Mouse (Mus musculus) 3134 (cell line): ENCODE measurements around the gene Ndufc1.
"Not testable (repeated sequence)": the region's sequence is repeated elsewhere in the genome, so short reads cannot be mapped to it uniquely, and the experiment has no call there.

Experiments used
- DNase-seq: peaks from one replicate; pipeline ENCODE4 v3.0.0-alpha.2; 2011; ENCODE audit warnings: low spot score; ENCODE audit not compliant: insufficient read length; ENCODE audit errors: extremely low read depth

Gene Ndufc1

DNA sequence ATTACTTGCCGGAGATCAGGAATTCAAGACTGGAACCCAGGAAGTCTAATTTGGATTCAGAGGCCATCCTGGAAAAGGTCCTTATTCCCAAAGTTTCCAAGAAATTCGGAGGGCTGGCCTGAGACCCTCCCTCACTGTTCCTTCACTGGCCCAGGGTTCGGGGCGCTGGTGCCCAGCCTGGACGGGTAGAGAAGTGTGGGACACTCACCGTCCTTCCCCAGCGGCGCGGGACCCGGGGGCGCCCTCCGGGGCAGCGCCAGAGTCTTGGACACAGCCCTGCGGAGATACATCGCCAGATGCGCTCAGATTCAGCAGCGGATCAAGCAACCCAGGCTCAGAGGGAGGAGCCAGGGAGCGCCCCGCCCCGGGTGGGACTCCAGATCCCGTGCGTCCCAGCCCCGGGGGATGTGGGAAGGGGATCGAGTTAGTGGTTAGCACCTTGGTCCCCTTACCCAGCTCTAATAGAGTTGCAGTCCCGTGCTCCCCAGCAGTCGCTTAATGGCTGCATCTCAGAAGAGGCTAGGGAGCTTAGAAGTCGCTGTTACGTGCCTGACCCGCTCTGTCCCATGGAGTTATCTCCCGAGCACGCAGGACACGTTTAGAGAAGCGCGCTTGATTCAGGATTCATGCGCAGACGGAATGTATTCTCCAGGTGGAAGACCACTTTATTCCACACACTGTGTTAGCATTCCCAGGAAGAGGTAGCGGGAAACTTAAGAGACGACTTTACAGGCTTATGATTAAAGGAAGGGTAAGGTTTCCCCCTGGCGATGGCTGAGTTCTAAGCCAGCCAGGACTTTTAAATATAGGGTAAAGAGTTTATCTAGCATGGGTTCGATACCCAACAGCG is 12.3 kb downstream of the Ndufc1 start, which contains the start of gene Mgarp:
Mgarp (minus strand) TSS at position 520 of the 850 bp plus-strand sequence.
- DNase-seq = no peak

- no peak for DNase-seq
Observed at GRCm38 (mm10) chr3:51395461-51396145, 13.2 kb downstream of the Ndufc1 start.

GRCm38 (mm10) chr3:51394881-51395280 is 13.9 kb downstream of the Ndufc1 start:
- DNase-seq = no peak

DNA sequence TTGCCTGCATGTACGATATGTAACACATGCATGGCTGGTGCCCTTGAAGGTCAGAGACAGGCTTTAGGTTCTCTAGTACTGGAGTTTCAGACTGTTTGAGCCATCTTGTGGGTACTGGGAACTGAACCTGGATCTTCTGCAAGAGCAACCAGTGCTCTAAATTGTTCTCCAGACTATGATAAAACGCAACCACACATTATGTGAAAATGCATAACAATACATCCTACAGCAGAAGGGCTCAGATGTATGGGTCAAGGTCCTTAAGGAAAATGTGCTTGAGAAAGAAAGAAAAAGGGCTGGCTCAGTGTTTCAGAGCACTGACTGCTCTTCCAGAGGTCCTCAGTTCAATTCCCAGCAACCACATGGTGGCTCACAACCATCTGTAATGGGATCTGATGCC is 15.1 kb downstream of the Ndufc1 start:
- DNase-seq = no peak

- DNase-seq = not testable (repeated sequence)
Observed at GRCm38 (mm10) chr3:51393018-51393417, 15.8 kb downstream of the Ndufc1 start.

DNA sequence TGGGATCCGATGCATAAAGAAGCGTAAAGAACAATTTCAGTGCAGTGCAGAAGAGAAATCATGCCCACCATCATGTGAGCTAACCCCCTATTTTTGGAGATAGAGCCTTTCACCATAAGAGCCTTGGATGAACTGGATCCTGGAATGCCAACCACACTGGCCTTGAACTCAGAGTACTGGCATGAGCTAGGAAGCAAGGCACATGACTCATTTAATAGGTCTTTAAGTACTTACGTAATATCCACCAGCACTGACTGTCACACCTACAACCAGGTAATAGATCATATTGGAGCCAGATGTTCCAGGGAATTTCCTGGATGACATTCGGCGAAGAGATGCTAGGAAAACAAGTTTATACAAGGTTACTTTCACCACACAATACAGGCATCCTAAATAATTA is 17.2 kb downstream of the Ndufc1 start:
- no peak for DNase-seq

- DNase-seq = no peak
Observed at GRCm38 (mm10) chr3:51391095-51391494, 17.7 kb downstream of the Ndufc1 start.

DNA sequence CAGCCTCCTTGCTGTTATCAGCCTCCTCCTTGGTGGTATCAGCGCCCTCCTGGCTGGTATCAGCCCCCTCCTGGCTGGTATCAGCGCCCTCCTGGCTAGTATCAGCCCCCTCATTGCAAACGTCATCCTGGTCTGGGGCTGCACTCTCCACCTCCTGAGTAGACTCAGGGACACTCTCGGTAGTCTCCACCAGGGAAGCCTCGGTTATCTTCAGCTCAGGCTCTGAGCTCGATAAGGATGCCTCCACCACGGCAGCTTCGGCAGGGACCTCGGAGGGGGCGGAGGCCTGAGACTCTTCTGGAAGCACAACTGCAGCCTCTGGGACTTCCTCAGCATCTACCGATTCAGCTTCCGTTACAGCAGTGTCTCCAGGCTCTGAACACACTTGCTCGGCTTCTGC is 19.9 kb downstream of the Ndufc1 start:
- DNase-seq = no peak

DNA sequence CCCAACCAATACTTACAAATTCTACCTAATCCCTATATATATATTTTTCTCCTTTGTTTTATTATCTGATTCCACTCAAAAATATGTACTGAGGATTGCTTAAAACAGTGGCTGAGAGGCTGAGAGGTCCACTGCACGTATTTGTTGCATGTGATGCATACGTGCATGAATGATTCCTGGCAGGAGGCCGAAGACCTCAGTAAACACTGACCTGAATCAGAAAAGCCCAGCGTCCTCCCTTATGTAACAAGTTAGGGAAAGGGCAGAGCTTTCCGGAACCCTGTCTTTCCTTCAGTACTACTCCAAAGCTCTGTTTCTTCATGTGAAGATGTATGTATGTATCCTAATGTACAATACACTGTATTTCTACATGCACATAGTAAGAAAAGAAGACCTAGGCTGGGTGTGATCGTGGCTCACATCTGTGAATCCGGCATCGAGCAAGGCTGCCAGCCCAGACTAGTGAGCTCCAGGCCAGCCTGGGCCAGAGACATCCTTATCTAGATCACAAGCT is 20.9 kb downstream of the Ndufc1 start:
- no peak for DNase-seq

GRCm38 (mm10) chr3:51387134-51387451 is 21.7 kb downstream of the Ndufc1 start:
- DNase-seq = no peak

DNA sequence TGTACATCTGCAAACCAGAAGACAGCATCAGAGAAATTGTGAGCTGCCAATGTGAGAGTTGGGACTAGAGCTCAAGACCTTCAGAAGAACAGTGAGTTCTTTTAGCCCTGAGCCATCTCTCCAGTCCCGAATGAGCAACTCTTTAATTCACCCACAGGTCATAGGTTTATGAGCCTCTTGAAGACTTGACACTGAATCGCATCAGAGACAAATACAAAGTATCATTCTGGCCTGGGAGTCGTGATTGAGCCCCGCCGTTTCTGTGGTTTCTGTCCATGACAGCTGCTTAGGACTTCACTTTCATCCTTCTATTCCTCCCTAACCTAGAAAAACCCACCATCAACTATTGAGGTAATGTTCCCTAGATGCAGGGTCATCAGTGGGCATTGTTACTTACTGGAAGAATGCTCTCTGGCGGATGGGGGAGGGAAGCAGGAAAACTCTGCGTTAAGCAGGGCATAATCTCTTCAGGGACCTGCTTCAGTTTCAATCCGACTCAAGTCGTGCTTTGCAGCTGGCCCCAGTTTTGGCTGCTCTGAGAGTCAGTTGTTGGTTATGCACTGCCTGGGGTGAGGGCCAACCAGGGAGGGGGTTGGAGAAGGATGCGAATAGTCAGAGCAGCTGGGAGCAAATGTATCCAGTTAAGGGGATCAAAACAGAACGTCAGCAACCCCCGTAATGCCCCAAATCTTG is 22.2 kb downstream of the Ndufc1 start:
- no peak for DNase-seq

GRCm38 (mm10) chr3:51383409-51383808 is 25.4 kb downstream of the Ndufc1 start:
- no peak for DNase-seq

- no peak for DNase-seq
Observed at GRCm38 (mm10) chr3:51380660-51381014, 28.2 kb downstream of the Ndufc1 start.

- DNase-seq = no peak
Observed at GRCm38 (mm10) chr3:51379786-51380659, 28.8 kb downstream of the Ndufc1 start.

- DNase-seq = no peak
Observed at GRCm38 (mm10) chr3:51378665-51378946, 30.2 kb downstream of the Ndufc1 start.

GRCm38 (mm10) chr3:51377878-51378664 is 30.7 kb downstream of the Ndufc1 start:
- no peak for DNase-seq

DNA sequence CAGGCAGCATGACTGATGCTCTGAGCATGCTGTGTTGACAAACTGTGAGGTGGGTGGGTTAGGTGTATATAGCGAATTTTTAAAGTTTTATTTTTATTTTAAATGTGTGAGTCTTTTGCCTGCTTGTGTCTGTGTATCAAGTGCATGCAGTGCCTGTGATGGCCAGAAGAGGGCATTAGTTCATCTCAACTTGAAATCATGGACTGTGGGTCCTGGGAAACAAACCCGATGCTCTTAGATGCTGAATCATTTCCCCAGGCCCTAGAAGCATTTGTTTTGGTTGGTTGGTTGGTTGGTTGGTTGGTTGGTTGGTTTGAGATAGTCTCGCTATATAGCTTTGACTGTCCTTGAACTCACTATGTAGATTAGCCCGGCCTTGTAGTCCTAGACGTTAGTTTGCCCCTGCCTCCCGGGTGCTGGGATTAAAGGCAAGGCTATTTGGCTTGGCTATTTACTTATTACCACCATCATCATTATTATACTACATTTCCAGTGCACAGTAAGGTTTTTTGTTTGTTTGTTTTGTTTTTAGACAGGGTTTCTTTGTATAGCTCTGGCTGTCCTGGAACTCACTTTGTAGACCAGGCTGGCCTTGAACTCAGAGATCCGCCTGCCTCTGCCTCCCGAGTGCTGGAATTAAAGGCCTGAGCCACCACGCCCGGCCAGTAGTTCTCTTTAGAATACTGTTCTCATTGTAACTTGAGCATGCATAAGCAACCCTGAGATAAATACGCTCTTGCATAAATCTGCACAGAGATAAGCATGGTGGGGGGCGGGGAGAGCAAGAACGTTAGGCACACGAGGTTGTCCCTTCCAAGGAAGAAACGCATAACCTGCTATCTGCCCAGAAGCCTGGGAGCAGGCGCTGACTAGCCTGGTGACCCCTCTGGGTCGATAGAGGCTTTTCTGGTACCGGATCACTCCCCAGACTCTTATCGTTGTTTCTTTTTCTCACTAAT is 33.2 kb downstream of the Ndufc1 start:
- peak; percentile 30 for DNase-seq

GRCm38 (mm10) chr3:51373544-51373943 is 35.2 kb downstream of the Ndufc1 start:
- DNase-seq = no peak

DNA sequence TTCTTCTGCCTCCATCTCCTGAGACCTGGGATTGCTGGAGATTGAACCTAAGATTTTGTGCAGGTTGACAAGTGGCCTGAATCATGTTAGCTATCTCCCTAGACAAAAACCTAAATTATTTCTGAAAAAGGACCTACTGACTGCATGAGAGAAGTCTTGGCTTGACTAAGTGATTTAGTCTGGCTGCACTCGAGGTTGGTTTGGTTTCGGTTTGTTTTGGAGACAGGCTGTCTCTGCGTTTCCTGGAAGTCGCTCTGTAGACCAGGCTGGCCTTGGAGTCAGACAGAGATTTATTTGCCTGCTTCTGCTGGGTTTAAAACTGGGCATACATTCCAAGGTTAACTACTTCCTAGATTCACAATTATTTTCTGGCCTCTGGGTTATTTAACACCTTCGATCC is 35.9 kb downstream of the Ndufc1 start:
- no peak for DNase-seq
